ENCODE assay signal across 25 mouse cellular contexts in genomic region chr14:7887171-7887570, GRCm38 (mm10).
"Had no signal": no experiment of that assay in that cellular context is flagged by ENCODE, and none has a peak within 500 bp of the region (broad histone marks: within the 10 kb centered on the region; RNA-seq: fewer than 3 reads in every experiment).

No protein-coding gene starts in this region.

- H3K27ac ChIP-seq: intestine, embryonic 15.5 days; kidney, embryonic 15.5 days; liver, embryonic 12.5 days; liver, embryonic 15.5 days; lung, embryonic 15.5 days; midbrain, embryonic 15.5 days; stomach, postnatal 0 days had no signal

- H3K27me3 ChIP-seq: intestine, embryonic 15.5 days; kidney, embryonic 15.5 days; liver, embryonic 12.5 days; liver, embryonic 15.5 days; lung, embryonic 15.5 days; midbrain, embryonic 15.5 days; neural tube, embryonic 13.5 days had no signal

- H3K9me3 ChIP-seq: intestine, embryonic 15.5 days; kidney, embryonic 15.5 days; liver, embryonic 12.5 days; liver, embryonic 15.5 days; lung, embryonic 15.5 days; megakaryocyte, embryonic 14.5 days; midbrain, embryonic 15.5 days; neural tube, embryonic 13.5 days had no signal

- H3K9ac ChIP-seq: intestine, embryonic 15.5 days; kidney, embryonic 15.5 days; liver, embryonic 12.5 days; liver, embryonic 15.5 days; lung, embryonic 15.5 days; midbrain, embryonic 15.5 days; neural tube, embryonic 13.5 days had no signal

- ATAC-seq: intestine, embryonic 15.5 days; liver, embryonic 12.5 days; midbrain, embryonic 15.5 days had no signal

- DNase-seq: kidney, adult 11 months; kidney, adult 8-10 months; kidney, postnatal 10 days; kidney, postnatal 36 days; layer of hippocampus, adult 9-11 months; liver; lung, adult 18-20 months; lung, postnatal 10 days; lung, postnatal 36 days; right cerebral cortex, adult 18-20 months; right cerebral cortex, postnatal 14 days; right cerebral cortex, postnatal 4 days; thymus, adult 2 months; thymus, postnatal 14 days; thymus, postnatal 4 days had no signal

- H3K4me3 ChIP-seq: intestine, embryonic 15.5 days; kidney, embryonic 15.5 days; liver, embryonic 12.5 days; liver, embryonic 15.5 days; lung, embryonic 15.5 days; megakaryocyte, embryonic 14.5 days; midbrain, embryonic 15.5 days; neural tube, embryonic 13.5 days had no signal

- H3K4me2 ChIP-seq: intestine, embryonic 15.5 days; kidney, embryonic 15.5 days; liver, embryonic 12.5 days; liver, embryonic 15.5 days; lung, embryonic 15.5 days; midbrain, embryonic 11.5 days; midbrain, embryonic 15.5 days; neural tube, embryonic 13.5 days had no signal
